Mouse (Mus musculus) heart, embryonic 14.5 days (tissue): ENCODE measurements around the gene Fer1l4. TPM values are rescaled to one million over a fixed set of nuclear protein-coding genes. Genes with fewer than 3 reads are reported as not detected.

Experiments
- ATAC-seq: fragments of 200-750 bp; cut with Nextera tagmentation; 2 replicates; pipeline ENCODE4 v1.8.0; 2017; ENCODE audit warnings: low read depth, moderate TSS enrichment; ENCODE audit not compliant: insufficient number of reproducible peaks, insufficient read depth, low FRiP score
- H3K27ac ChIP-seq, 2 experiments: fragments of 200-500 bp in 1 of 2; fragments of 300-500 bp in 1 of 2; sonication (generic) in 1 of 2; replicated peaks in 1 of 2; 2 replicates each; pipeline ENCODE4 v1.5.1; 2012 to 2014; ENCODE audit warnings: low read depth in 2 of 2, low read length in 2 of 2, control low read depth in 1 of 2, mild to moderate bottlenecking in 1 of 2, mixed read lengths in 1 of 2; ENCODE audit not compliant: control insufficient read depth in 1 of 2, insufficient read depth in 1 of 2
- H3K27me3 ChIP-seq: fragments of 300-500 bp; sonication (generic); 2 replicates; pipeline ENCODE4 v1.6.1; 2014; ENCODE audit warnings: mild to moderate bottlenecking, low read length, control low read depth; ENCODE audit not compliant: control insufficient read depth, insufficient read depth
- H3K36me3 ChIP-seq: fragments of 300-500 bp; sonication (generic); 2 replicates; pipeline ENCODE4 v1.6.1; 2014; ENCODE audit warnings: mild to moderate bottlenecking, control low read depth, low read length, mixed read lengths; ENCODE audit not compliant: control insufficient read depth, insufficient read depth
- H3K4me1 ChIP-seq, 2 experiments: fragments of 200-500 bp in 1 of 2; fragments of 300-500 bp in 1 of 2; sonication (generic) in 1 of 2; 2 replicates each; pipeline ENCODE4 v1.6.1; 2012 to 2014; ENCODE audit warnings: low read length in 2 of 2, control low read depth in 1 of 2, mixed read lengths in 1 of 2; ENCODE audit not compliant: control insufficient read depth in 2 of 2, insufficient read depth in 2 of 2
- H3K4me2 ChIP-seq: fragments of 300-500 bp; sonication (generic); 2 replicates; pipeline ENCODE4 v1.6.1; 2014; ENCODE audit warnings: mild to moderate bottlenecking, low read length
- H3K4me3 ChIP-seq, 2 experiments: fragments of 200-500 bp in 1 of 2; fragments of 300-500 bp in 1 of 2; sonication (generic) in 1 of 2; 2 replicates each; pipeline ENCODE4 v1.5.1; 2012 to 2014; ENCODE audit warnings: low read length in 2 of 2, mild to moderate bottlenecking in 2 of 2, control low read depth in 1 of 2, low read depth in 1 of 2, moderate library complexity in 1 of 2; ENCODE audit not compliant: control insufficient read depth in 1 of 2, insufficient read depth in 1 of 2
- H3K9ac ChIP-seq: fragments of 300-500 bp; sonication (generic); 2 replicates; pipeline ENCODE4 v1.6.1; 2014; ENCODE audit warnings: mild to moderate bottlenecking, low read length
- H3K9me3 ChIP-seq: fragments of 300-500 bp; sonication (generic); 2 replicates; pipeline ENCODE4 v1.6.1; 2016; ENCODE audit warnings: low read length, control low read depth; ENCODE audit not compliant: control insufficient read depth
- WGBS: fragments of 180-500 bp; shearing (Covaris S2); extraction: QIAGEN DNeasy Blood & Tissue Kit; methylation state at CpG from one replicate; pipeline ENCODE4 v1.1.7; 2014; 5-methylcytosine and 5-hydroxymethylcytosine counted together
- polyA plus RNA-seq: library from polyadenylated mRNA; unstranded; fragments of >200 nt; fragmentation: Nextera tagmentation; extraction: Ambion mirVana; gene quantifications from 2 replicates; pipeline ENCODE4 v1.2.1, GENCODE M21; 2014

Fer1l4 gene
- polyA plus RNA-seq, 1 experiment from 2014 or later = not detected

GRCm38 (mm10) chr2:156065099-156066041, 12.6 kb upstream of the Fer1l4 start, which contains the start of gene Spag4:
Gene Spag4, plus strand, starts transcription at chr2:156065175.
- peaks cover 3% of the 10 kb centered on the region; the same call in 1 of the 2 replicates for H3K9me3 ChIP-seq
- H3K9ac ChIP-seq = peak within 1 kb of the TSS; percentile 84
- no peaks in the 10 kb centered on the region for H3K27me3 ChIP-seq
- ATAC-seq = peak; percentile 77
- peak within 1 kb of the TSS; percentile 97 for H3K4me2 ChIP-seq
- peak within 1 kb of the TSS; percentile 78 to 83 for H3K4me3 ChIP-seq
- H3K27ac ChIP-seq = peak within 1 kb of the TSS; percentile 58 to 75
- H3K36me3 ChIP-seq = peaks cover 17% of the 10 kb centered on the region
- H3K4me1 ChIP-seq = peaks cover 2 to 6% of the 10 kb centered on the region in 2 experiments; a peak in 3 of 4 replicates
- under 1% methylated on average over 81 of the region's 81 CpGs for WGBS

GRCm38 (mm10) chr2:156047929-156048328, 4.8 kb downstream of the Fer1l4 start:
- ATAC-seq = no peak
- no peaks in the 10 kb centered on the region for H3K9me3 ChIP-seq
- H3K4me2 ChIP-seq = peak overlapping the region; percentile 34; the same call in 1 of the 2 replicates
- H3K36me3 ChIP-seq = no peaks in the 10 kb centered on the region
- peaks cover 20% of the 10 kb centered on the region for H3K27me3 ChIP-seq
- H3K4me1 ChIP-seq = no peaks in the 10 kb centered on the region
- H3K4me3 ChIP-seq = no peak overlapping the region
- H3K27ac ChIP-seq = no peak overlapping the region
- H3K9ac ChIP-seq = no peak overlapping the region
- 10% methylated on average over 19 of the region's 19 CpGs for WGBS

- 80% methylated on average over 8 of the region's 8 CpGs for WGBS
- no peak for ATAC-seq
- Histone ChIP-seq H3K9ac (no peak overlapping the region), H3K9me3 (no peaks in the 10 kb centered on the region), H3K27me3 (peaks cover 16% of the 10 kb centered on the region), H3K36me3 (no peaks in the 10 kb centered on the region), H3K4me1 (no peaks in the 10 kb centered on the region), H3K4me3 (no peak overlapping the region), H3K27ac (no peak overlapping the region), H3K4me2 (no peak overlapping the region)
These were observed 9.8 kb downstream of the Fer1l4 start for GRCm38 (mm10) chr2:156042903-156043302.

DNA sequence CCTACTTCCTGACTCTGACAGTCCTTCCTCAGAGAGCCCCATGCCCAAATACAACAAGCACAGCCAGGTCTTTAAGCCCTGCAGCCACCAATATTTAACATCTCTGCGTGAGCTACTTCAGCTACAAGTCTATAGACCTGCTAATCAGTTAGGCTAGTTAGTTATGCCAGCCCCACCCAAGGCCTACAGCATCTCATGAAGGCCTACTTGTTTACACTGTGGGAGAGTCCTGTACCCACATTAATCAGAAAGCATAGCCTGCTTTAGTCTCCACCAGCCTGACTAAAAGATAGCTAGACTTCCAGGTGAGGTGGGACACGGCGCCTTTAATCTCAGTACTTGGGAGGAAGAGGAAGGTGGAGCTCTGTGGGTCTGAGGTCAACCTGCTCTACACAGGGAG, 13.4 kb downstream of the Fer1l4 start:
- H3K27me3 ChIP-seq = no peaks in the 10 kb centered on the region
- no peak overlapping the region for H3K9ac ChIP-seq
- no peaks in the 10 kb centered on the region for H3K9me3 ChIP-seq
- WGBS = 88% methylated on average over 3 of the region's 3 CpGs
- H3K4me1 ChIP-seq = no peaks in the 10 kb centered on the region
- no peak overlapping the region for H3K27ac ChIP-seq
- ATAC-seq = no peak
- H3K4me2 ChIP-seq = no peak overlapping the region
- H3K4me3 ChIP-seq = no peak overlapping the region
- no peaks in the 10 kb centered on the region for H3K36me3 ChIP-seq

DNA sequence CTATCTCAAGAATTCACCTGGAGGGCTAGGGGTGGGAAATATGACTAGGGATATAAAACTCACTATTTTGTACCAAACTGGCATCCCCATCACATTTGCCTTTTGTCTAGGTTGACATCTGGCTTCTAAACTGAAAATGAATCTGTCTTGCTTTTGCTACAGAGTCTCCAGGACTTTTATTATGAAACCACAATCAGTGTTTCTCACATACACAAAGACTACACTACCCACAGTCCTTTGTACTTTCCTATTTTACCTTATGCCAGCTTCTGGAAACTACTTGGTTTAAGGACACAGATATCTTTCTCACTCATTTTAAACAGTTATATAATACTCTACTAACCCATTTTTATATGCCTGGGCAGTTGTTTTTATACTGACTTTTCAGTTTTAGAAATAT, 27.3 kb downstream of the Fer1l4 start:
- H3K4me1 ChIP-seq = no peaks in the 10 kb centered on the region
- no peaks in the 10 kb centered on the region for H3K27me3 ChIP-seq
- no peak overlapping the region for H3K9ac ChIP-seq
- no peak overlapping the region for H3K4me3 ChIP-seq
- no peaks in the 10 kb centered on the region for H3K36me3 ChIP-seq
- no peaks in the 10 kb centered on the region for H3K9me3 ChIP-seq
- ATAC-seq = no peak
- no peak overlapping the region for H3K27ac ChIP-seq
- no peak overlapping the region for H3K4me2 ChIP-seq

GRCm38 (mm10) chr2:156021765-156022164, 31.0 kb downstream of the Fer1l4 start:
- ATAC-seq = no peak
- H3K9me3 ChIP-seq = no peaks in the 10 kb centered on the region
- no peaks in the 10 kb centered on the region for H3K27me3 ChIP-seq
- no peak overlapping the region for H3K9ac ChIP-seq
- H3K4me3 ChIP-seq = no peak overlapping the region
- H3K4me1 ChIP-seq = no peaks in the 10 kb centered on the region
- H3K4me2 ChIP-seq = no peak overlapping the region
- no peak overlapping the region for H3K27ac ChIP-seq
- H3K36me3 ChIP-seq = peaks cover 27% of the 10 kb centered on the region
- 84% methylated on average over 2 of the region's 2 CpGs for WGBS

DNA sequence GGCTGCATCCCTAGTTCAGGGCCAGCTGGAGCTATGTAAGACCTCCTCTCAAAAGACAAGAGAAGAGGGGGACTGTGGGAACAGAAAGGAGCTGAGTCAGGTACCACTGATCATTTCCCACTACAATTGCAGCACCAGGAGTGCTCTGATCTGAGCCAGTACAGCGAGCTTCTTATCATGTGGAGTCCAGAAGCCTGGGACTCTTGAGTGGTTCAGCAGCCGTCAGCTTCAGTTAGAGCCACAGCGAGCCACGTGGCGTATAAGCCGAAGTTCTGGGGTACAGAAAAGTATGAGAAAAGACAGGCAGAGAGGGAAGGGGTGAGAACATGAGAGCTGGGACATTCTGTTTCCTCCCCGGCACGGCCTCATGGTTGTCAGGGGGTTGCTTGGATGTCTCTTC, 31.5 kb downstream of the Fer1l4 start:
- Histone ChIP-seq H3K9me3 (no peaks in the 10 kb centered on the region), H3K4me2 (no peak overlapping the region), H3K4me1 (no peaks in the 10 kb centered on the region), H3K27ac (no peak overlapping the region), H3K4me3 (no peak overlapping the region), H3K27me3 (no peaks in the 10 kb centered on the region), H3K36me3 (peaks cover 33% of the 10 kb centered on the region), H3K9ac (no peak overlapping the region)
- WGBS = 48% methylated on average over 8 of the region's 8 CpGs
- no peak for ATAC-seq
